Mouse (Mus musculus): ENCODE data around the gene Tdrd9. TPM values are rescaled to one million over a fixed set of nuclear protein-coding genes. Genes with fewer than 3 reads are reported as not detected.

The Tdrd9 gene
- total and polyA plus RNA-seq, 2 experiments from 2014 or later: 0.23 to 0.29 TPM

- H3K27ac ChIP-seq (ENCODE audit: low read depth, low read length): no peak overlapping the region
- DNase-seq: no peak
- H3K9ac ChIP-seq: no peak overlapping the region
- 72% methylated on average over 5 of the region's 5 CpGs for WGBS
- no peak overlapping the region for H3K4me2 ChIP-seq (ENCODE audit: low read depth)
- H3K9me3 ChIP-seq (ENCODE audit: low read length): no peaks in the 10 kb centered on the region
- no peaks in the 10 kb centered on the region for H3K36me3 ChIP-seq (ENCODE audit: insufficient read depth)
- no peak overlapping the region for H3K4me3 ChIP-seq (ENCODE audit: low read depth, low read length)
- no peak for TF ChIP-seq CTCF (IDR thresholded peaks at IDR 0.05; ENCODE audit: low read depth)
- no peaks in the 10 kb centered on the region for H3K4me1 ChIP-seq (ENCODE audit: insufficient read depth)
- no peaks in the 10 kb centered on the region for H3K27me3 ChIP-seq (ENCODE audit: insufficient read depth, low read length)
- ATAC-seq: no peak
These were observed 145.6 kb downstream of the Tdrd9 start for GRCm38 (mm10) chr12:112117006-112117405.

GRCm38 (mm10) chr12:112117649-112118048 is 146.3 kb downstream of the Tdrd9 start:
- DNase-seq (no peak), ATAC-seq (no peak)
- H3K36me3 ChIP-seq (ENCODE audit: insufficient read depth): no peaks in the 10 kb centered on the region
- H3K4me2 ChIP-seq (ENCODE audit: low read depth): no peak overlapping the region
- no peaks in the 10 kb centered on the region for H3K9me3 ChIP-seq (ENCODE audit: low read length)
- no peak overlapping the region for H3K4me3 ChIP-seq (ENCODE audit: low read depth, low read length)
- no peak overlapping the region for H3K9ac ChIP-seq
- H3K27me3 ChIP-seq (ENCODE audit: insufficient read depth, low read length): no peaks in the 10 kb centered on the region
- TF ChIP-seq CTCF (IDR thresholded peaks at IDR 0.05; ENCODE audit: low read depth): no peak
- no peak overlapping the region for H3K27ac ChIP-seq (ENCODE audit: low read depth, low read length)
- H3K4me1 ChIP-seq (ENCODE audit: insufficient read depth): no peaks in the 10 kb centered on the region
- 86% methylated on average over 7 of the region's 7 CpGs for WGBS

Small RNA genes lying within 50 kb of the gene (microRNA-seq; reads per million reads assigned to microRNA genes)
- gene Mir3073a (0 reads per million in 2 experiments), gene Mir3073b (0 reads per million in 2 experiments)

Other genes with a start within 250 kb of the Tdrd9 start
- gene Klc1, start 212.7 kb upstream of the Tdrd9 start, total RNA-seq (2014; rRNA removed): 596 and 608 TPM in 2 replicates
- gene Klc1, start 212.7 kb upstream of the Tdrd9 start, polyA plus RNA-seq (2015; fragmentation: Nextera tagmentation; extraction: Ambion mirVana): 592 and 640 TPM in 2 replicates
- gene Xrcc3, start 157.7 kb upstream of the Tdrd9 start, total RNA-seq (2014; rRNA removed): 2.5 and 7.2 TPM in 2 replicates
- gene Xrcc3, start 157.7 kb upstream of the Tdrd9 start, polyA plus RNA-seq (2015; fragmentation: Nextera tagmentation; extraction: Ambion mirVana): 1.8 and 3.5 TPM in 2 replicates
- gene Zfyve21, start 157.4 kb upstream of the Tdrd9 start, total RNA-seq (2014; rRNA removed): 21.2 and 24.9 TPM in 2 replicates
- 27.3 and 29.5 TPM in 2 replicates for gene Zfyve21, start 157.4 kb upstream of the Tdrd9 start, polyA plus RNA-seq (2015; fragmentation: Nextera tagmentation; extraction: Ambion mirVana)
- gene Ppp1r13b, start 63.4 kb upstream of the Tdrd9 start, total RNA-seq (2014; rRNA removed): 47.1 and 53.8 TPM in 2 replicates
- 31.7 and 37.6 TPM in 2 replicates for gene Ppp1r13b, start 63.4 kb upstream of the Tdrd9 start, polyA plus RNA-seq (2015; fragmentation: Nextera tagmentation; extraction: Ambion mirVana)
- gene Atp5mpl, start 4.6 kb upstream of the Tdrd9 start, total RNA-seq (2014; rRNA removed): 313 and 545 TPM in 2 replicates
- gene Atp5mpl, start 4.6 kb upstream of the Tdrd9 start, polyA plus RNA-seq (2015; fragmentation: Nextera tagmentation; extraction: Ambion mirVana): 765 and 965 TPM in 2 replicates
- 0.31 and 0.33 TPM in 2 replicates for gene Rd3l, start 9.8 kb downstream of the Tdrd9 start, total RNA-seq (2014; rRNA removed)
- 0.30 and 0.94 TPM in 2 replicates for gene Rd3l, start 9.8 kb downstream of the Tdrd9 start, polyA plus RNA-seq (2015; fragmentation: Nextera tagmentation; extraction: Ambion mirVana)
- gene Aspg, start 135.1 kb downstream of the Tdrd9 start, total RNA-seq (2014; rRNA removed): 2.9 and 3.9 TPM in 2 replicates
- 0.52 and 1.3 TPM in 2 replicates for gene Aspg, start 135.1 kb downstream of the Tdrd9 start, polyA plus RNA-seq (2015; fragmentation: Nextera tagmentation; extraction: Ambion mirVana)
- gene Kif26a, start 174.6 kb downstream of the Tdrd9 start, total RNA-seq (2014; rRNA removed): 50.4 and 55.1 TPM in 2 replicates
- 5.0 and 6.2 TPM in 2 replicates for gene Kif26a, start 174.6 kb downstream of the Tdrd9 start, polyA plus RNA-seq (2015; fragmentation: Nextera tagmentation; extraction: Ambion mirVana)